Mouse (Mus musculus) ES-E14 (cell line): Measurements from ENCODE around the gene Mamdc2. TPM values are rescaled to one million over a fixed set of nuclear protein-coding genes. Genes with fewer than 3 reads are reported as not detected.

Experiments
- DNase-seq: peaks from one replicate; pipeline ENCODE4 v3.0.0-alpha.2; 2013; ENCODE audit warnings: low read depth, low spot score
- H3K27ac ChIP-seq: 2 replicates; pipeline ENCODE4 v1.5.1; 2012; ENCODE audit warnings: low read depth, mild to moderate bottlenecking, low read length, moderate library complexity, mixed read lengths; ENCODE audit not compliant: poor library complexity, insufficient read depth, severe bottlenecking
- H3K36me3 ChIP-seq: 2 replicates; pipeline ENCODE4 v1.6.1; 2012; ENCODE audit warnings: mild to moderate bottlenecking, low read length, moderate library complexity, mixed read lengths; ENCODE audit not compliant: control insufficient read depth, poor library complexity, insufficient read depth, severe bottlenecking
- H3K4me1 ChIP-seq, 2 experiments: fragments of 150-350 bp in 1 of 2; sonication (generic) in 1 of 2; 2 replicates each; pipeline ENCODE4 v1.6.1; 2012; ENCODE audit warnings: low read length in 2 of 2, mild to moderate bottlenecking in 1 of 2, mixed read lengths in 1 of 2; ENCODE audit not compliant: control insufficient read depth in 2 of 2, insufficient read depth in 2 of 2, poor library complexity in 1 of 2
- H3K4me3 ChIP-seq, 2 experiments: fragments of 150-350 bp in 1 of 2; sonication (generic) in 1 of 2; 2 replicates each; pipeline ENCODE4 v1.5.1; 2012; ENCODE audit warnings: low read length in 2 of 2, low read depth in 1 of 2, mild to moderate bottlenecking in 1 of 2, mixed read lengths in 1 of 2; ENCODE audit not compliant: insufficient read depth in 1 of 2, poor library complexity in 1 of 2, severe bottlenecking in 1 of 2
- H3K9ac ChIP-seq: 2 replicates; pipeline ENCODE4 v1.6.1; 2012; ENCODE audit warnings: low read depth, mild to moderate bottlenecking, low read length, mixed read lengths; ENCODE audit not compliant: poor library complexity, insufficient read depth, severe bottlenecking
- H3K9me3 ChIP-seq: fragments of 150-350 bp; sonication (generic); 2 replicates; pipeline ENCODE4 v1.6.1; 2012; ENCODE audit warnings: low read depth, mild to moderate bottlenecking, low read length; ENCODE audit not compliant: control insufficient read depth, insufficient read depth
- CHD2 ChIP-seq: IDR thresholded peaks from 2 replicates; pipeline ENCODE4 v1.6.1; 2014; ENCODE audit warnings: mild to moderate bottlenecking, low read depth, low read length, inconsistent platforms
- HCFC1 ChIP-seq: IDR thresholded peaks from 2 replicates; pipeline ENCODE4 v1.6.1; 2012; ENCODE audit warnings: low read length, inconsistent platforms, borderline replicate concordance; ENCODE audit not compliant: insufficient read depth
- MAFK ChIP-seq: IDR thresholded peaks from 2 replicates; pipeline ENCODE4 v1.6.1; 2014; ENCODE audit warnings: mild to moderate bottlenecking, low read depth, low read length, inconsistent platforms; ENCODE audit not compliant: insufficient read depth
- ZC3H11A ChIP-seq: IDR thresholded peaks from 2 replicates; pipeline ENCODE4 v1.6.1; 2012; ENCODE audit warnings: low read depth, mild to moderate bottlenecking, inconsistent platforms, low read length, borderline replicate concordance
- ZNF384 ChIP-seq: IDR thresholded peaks from 2 replicates; pipeline ENCODE4 v1.6.1; 2012; ENCODE audit warnings: low read depth, low read length, inconsistent platforms
- in situ Hi-C, 2 experiments: fragments of 600-800 bp; cut with MboI; formaldehyde crosslinking; loops; one replicate each; pipeline ENCODE4 v1.15.1; 2025; ENCODE audit warnings: low sequenced_read_pairs in 2 of 2, inconsistent platforms in 1 of 2; ENCODE audit not compliant: unreplicated experiment in 2 of 2
- total RNA-seq: library from RNA; depleted of rRNA; stranded (reverse); fragments of 300-350 nt; gene quantifications from 2 replicates; pipeline ENCODE4 v1.2.3, GENCODE M21; 2012

Mamdc2 gene
- total RNA-seq, 1 experiment, result 0.85 TPM

GRCm38 (mm10) chr19:23351808-23352491, 96.3 kb downstream of the Mamdc2 start:
- Histone ChIP-seq H3K9ac (no peak overlapping the region), H3K27ac (no peak overlapping the region), H3K9me3 (no peaks in the 10 kb centered on the region), H3K4me1 (no peaks in the 10 kb centered on the region), H3K4me3 (no peak overlapping the region), H3K36me3 (no peaks in the 10 kb centered on the region)
- TF ChIP-seq ZC3H11A, result no peak
- TF ChIP-seq CHD2, result no peak
- no peak for TF ChIP-seq ZNF384
- TF ChIP-seq HCFC1, result no peak
- no peak for TF ChIP-seq MAFK
- DNase-seq, result no peak
- in situ Hi-C loops, result no loop called here

- no peak overlapping the region for H3K9ac ChIP-seq
- DNase-seq, result no peak
- H3K4me3 ChIP-seq, result no peak overlapping the region
- H3K36me3 ChIP-seq, result no peaks in the 10 kb centered on the region
- no peaks in the 10 kb centered on the region for H3K4me1 ChIP-seq
- H3K9me3 ChIP-seq, result no peaks in the 10 kb centered on the region
- H3K27ac ChIP-seq, result no peak overlapping the region
- TF ChIP-seq HCFC1, result no peak
- TF ChIP-seq MAFK, result no peak
- no peak for TF ChIP-seq ZNF384
- no peak for TF ChIP-seq CHD2
- TF ChIP-seq ZC3H11A, result no peak
- in situ Hi-C loops, result no loop called here
Observed at GRCm38 (mm10) chr19:23349930-23350329, 98.3 kb downstream of the Mamdc2 start.

DNA sequence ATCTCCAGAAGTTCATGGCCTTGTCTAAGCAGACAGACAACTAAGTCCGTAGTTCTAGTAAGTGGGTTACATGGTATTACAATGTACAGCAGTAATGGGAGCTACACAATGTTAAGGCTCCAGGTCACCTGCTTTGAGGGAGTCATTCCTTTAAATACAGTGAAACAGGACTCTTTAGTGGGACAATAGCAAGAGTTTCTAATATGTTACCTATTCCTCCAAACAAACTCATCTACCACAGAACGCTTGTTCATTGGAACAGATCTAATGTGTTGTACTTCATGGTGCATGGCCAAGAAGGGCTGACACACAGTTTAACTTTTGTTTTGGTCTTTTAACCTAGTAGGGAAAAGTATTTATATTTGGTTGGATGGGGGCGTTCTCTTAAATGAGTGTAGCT, 105.5 kb downstream of the Mamdc2 start:
- no peaks in the 10 kb centered on the region for H3K9me3 ChIP-seq
- DNase-seq, result no peak
- no peak overlapping the region for H3K4me3 ChIP-seq
- no peak for TF ChIP-seq ZNF384
- no peak for TF ChIP-seq ZC3H11A
- TF ChIP-seq CHD2, result no peak
- no peak for TF ChIP-seq HCFC1
- TF ChIP-seq MAFK, result no peak
- no peak overlapping the region for H3K9ac ChIP-seq
- no peak overlapping the region for H3K27ac ChIP-seq
- H3K36me3 ChIP-seq, result no peaks in the 10 kb centered on the region
- H3K4me1 ChIP-seq, result no peaks in the 10 kb centered on the region
- in situ Hi-C loops, result no loop called here

DNA sequence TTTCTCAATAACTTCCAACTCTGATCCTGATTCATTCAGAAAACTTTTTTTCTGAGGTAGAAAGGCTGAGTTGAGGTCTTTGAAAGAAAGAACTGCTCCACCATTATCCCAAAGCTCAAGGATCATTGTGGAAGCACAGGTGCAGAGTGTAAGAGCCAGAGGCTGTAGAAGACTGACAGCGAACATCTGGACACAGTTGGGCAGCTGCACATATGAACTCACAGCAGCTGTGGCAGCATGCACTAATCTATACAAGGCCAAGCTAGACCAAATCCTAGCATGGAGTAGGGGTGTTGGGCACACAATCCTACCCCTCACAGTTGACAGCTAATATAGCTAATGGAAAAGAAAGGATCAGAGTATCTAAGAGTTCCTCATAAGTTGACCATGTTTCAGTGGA, 115.4 kb downstream of the Mamdc2 start:
- Histone ChIP-seq H3K4me3 (no peak overlapping the region), H3K9ac (no peak overlapping the region), H3K4me1 (no peaks in the 10 kb centered on the region), H3K36me3 (no peaks in the 10 kb centered on the region), H3K27ac (no peak overlapping the region), H3K9me3 (no peaks in the 10 kb centered on the region)
- no peak for DNase-seq
- TF ChIP-seq MAFK (no peak), ZNF384 (no peak), ZC3H11A (no peak), HCFC1 (no peak), CHD2 (no peak)
- in situ Hi-C loops, result no loop called here

GRCm38 (mm10) chr19:23330842-23331241, 117.4 kb downstream of the Mamdc2 start:
- H3K4me3 ChIP-seq, result no peak overlapping the region
- DNase-seq, result no peak
- TF ChIP-seq ZC3H11A (no peak), HCFC1 (no peak), ZNF384 (no peak), MAFK (no peak), CHD2 (no peak)
- in situ Hi-C loops, result no loop called here
- no peak overlapping the region for H3K27ac ChIP-seq
- no peaks in the 10 kb centered on the region for H3K36me3 ChIP-seq
- no peaks in the 10 kb centered on the region for H3K4me1 ChIP-seq
- no peaks in the 10 kb centered on the region for H3K9me3 ChIP-seq
- no peak overlapping the region for H3K9ac ChIP-seq
